Mouse (Mus musculus): Measurements from ENCODE around the gene Rab14. TPM values are rescaled to one million over a fixed set of nuclear protein-coding genes. Genes with fewer than 3 reads are reported as not detected.

The Rab14 gene
- polyA plus RNA-seq, 1 experiment from 2014 or later = 338 TPM

- WGBS = 72% methylated on average over 5 of the region's 5 CpGs
- H3K36me3 ChIP-seq = peaks cover 11% of the 10 kb centered on the region
- H3K4me2 ChIP-seq (replicated peaks) = no peak overlapping the region
- H3K9me3 ChIP-seq = no peaks in the 10 kb centered on the region
- H3K27ac ChIP-seq = no peak overlapping the region
- no peak overlapping the region for H3K9ac ChIP-seq
- peaks cover 5% of the 10 kb centered on the region; the same call in 1 of the 2 replicates for H3K4me1 ChIP-seq (replicated peaks)
- no peaks in the 10 kb centered on the region for H3K27me3 ChIP-seq (replicated peaks)
- H3K4me3 ChIP-seq (replicated peaks) = no peak overlapping the region
- no peak for ATAC-seq
Measured at GRCm38 (mm10) chr2:35133891-35134290, 67.0 kb downstream of the Rab14 start.

GRCm38 (mm10) chr2:35132662-35133055 is 68.3 kb downstream of the Rab14 start:
- peaks cover 5% of the 10 kb centered on the region; the same call in 1 of the 2 replicates for H3K4me1 ChIP-seq (replicated peaks)
- peak overlapping the region; percentile 89 for H3K27ac ChIP-seq
- 7% methylated on average over 5 of the region's 5 CpGs for WGBS
- ATAC-seq = peak; percentile 11
- peaks cover 5% of the 10 kb centered on the region for H3K36me3 ChIP-seq
- no peaks in the 10 kb centered on the region for H3K9me3 ChIP-seq
- peak overlapping the region; percentile 52 for H3K9ac ChIP-seq
- H3K4me2 ChIP-seq (replicated peaks) = peak overlapping the region; percentile 70
- H3K4me3 ChIP-seq (replicated peaks) = peak overlapping the region; percentile 52
- no peaks in the 10 kb centered on the region for H3K27me3 ChIP-seq (replicated peaks)

- H3K9me3 ChIP-seq = no peaks in the 10 kb centered on the region
- peak overlapping the region; percentile 70 for H3K4me2 ChIP-seq (replicated peaks)
- H3K4me3 ChIP-seq (replicated peaks) = peak overlapping the region; percentile 52
- H3K36me3 ChIP-seq = no peaks in the 10 kb centered on the region
- H3K27ac ChIP-seq = peak overlapping the region; percentile 89
- under 1% methylated on average over 21 of the region's 21 CpGs for WGBS
- peaks cover 5% of the 10 kb centered on the region; the same call in 1 of the 2 replicates for H3K4me1 ChIP-seq (replicated peaks)
- peak overlapping the region; percentile 52 for H3K9ac ChIP-seq
- ATAC-seq = peak; percentile 100
- H3K27me3 ChIP-seq (replicated peaks) = no peaks in the 10 kb centered on the region
Measured at GRCm38 (mm10) chr2:35131991-35132661, 68.8 kb downstream of the Rab14 start.

- ATAC-seq = peak; percentile 50; the same call in 1 of the 2 replicates
- H3K27ac ChIP-seq = no peak overlapping the region
- H3K4me3 ChIP-seq (replicated peaks) = no peak overlapping the region
- H3K36me3 ChIP-seq = no peaks in the 10 kb centered on the region
- peaks cover 5% of the 10 kb centered on the region; the same call in 1 of the 2 replicates for H3K4me1 ChIP-seq (replicated peaks)
- no peaks in the 10 kb centered on the region for H3K27me3 ChIP-seq (replicated peaks)
- peak overlapping the region; percentile 70 for H3K4me2 ChIP-seq (replicated peaks)
- no peak overlapping the region for H3K9ac ChIP-seq
- H3K9me3 ChIP-seq = no peaks in the 10 kb centered on the region
Measured at GRCm38 (mm10) chr2:35131491-35131890, 69.4 kb downstream of the Rab14 start.

Other genes starting within 250 kb of the Rab14 start
- 2.5 TPM in 2 replicates for gene Traf1, start 239.3 kb downstream of the Rab14 start, polyA plus RNA-seq (2015; fragmentation: Nextera tagmentation; extraction: Ambion mirVana)
- 0.36 and 0.77 TPM in 2 replicates for gene Hc, start 139.7 kb downstream of the Rab14 start, polyA plus RNA-seq (2015; fragmentation: Nextera tagmentation; extraction: Ambion mirVana)
- gene AI182371, start 99.6 kb downstream of the Rab14 start, polyA plus RNA-seq (2015; fragmentation: Nextera tagmentation; extraction: Ambion mirVana) = 0.64 and 0.70 TPM in 2 replicates
- 20.0 and 21.3 TPM in 2 replicates for gene Cntrl, start 91.6 kb downstream of the Rab14 start, polyA plus RNA-seq (2015; fragmentation: Nextera tagmentation; extraction: Ambion mirVana)
- 167 and 170 TPM in 2 replicates for gene Gsn, start 55.3 kb upstream of the Rab14 start, polyA plus RNA-seq (2015; fragmentation: Nextera tagmentation; extraction: Ambion mirVana)
- gene Stom, start 135.9 kb upstream of the Rab14 start, polyA plus RNA-seq (2015; fragmentation: Nextera tagmentation; extraction: Ambion mirVana) = 62.7 and 70.0 TPM in 2 replicates
- not detected in 2 replicates for gene 4930568D16Rik, start 166.6 kb upstream of the Rab14 start, polyA plus RNA-seq (2015; fragmentation: Nextera tagmentation; extraction: Ambion mirVana)
- gene 4930402F06Rik, start 196.1 kb upstream of the Rab14 start, polyA plus RNA-seq (2015; fragmentation: Nextera tagmentation; extraction: Ambion mirVana) = not detected in 2 replicates

All from intestine, embryonic 15.5 days (tissue).